9 mouse cellular contexts compared by ENCODE assay signal in genomic region chr4:87648919-87649318, GRCm38 (mm10).
DNase-seq lines count a peak whose midpoint lies in the region; ATAC-seq and TF ChIP-seq lines count a peak whose summit lies in the region.
"Had no signal": no experiment of that assay in that cellular context is flagged by ENCODE, and none has a peak within 500 bp of the region (broad histone marks: within the 10 kb centered on the region; RNA-seq: fewer than 3 reads in every experiment).

No protein-coding gene starts in this region.

- H3K4me2 ChIP-seq in kidney, embryonic 14.5 days (replicated peaks; ENCODE audit: low read depth, low read length), result peak overlapping the region; percentile 47
- H3K4me2 ChIP-seq in forebrain, embryonic 13.5 days, result peak overlapping the region; percentile 60
- H3K4me2 ChIP-seq in neural tube, embryonic 15.5 days, result peak overlapping the region; percentile 67

- peaks cover 8% of the 10 kb centered on the region; the same call in 1 of the 2 replicates for H3K4me1 ChIP-seq in kidney, embryonic 14.5 days (ENCODE audit: control insufficient read depth, insufficient read depth, low read length)
- H3K4me1 ChIP-seq in kidney, adult 2 months (ENCODE audit: control insufficient read depth, insufficient read depth, low read length), result no peaks in the 10 kb centered on the region; the same call in 1 of the 2 replicates
- H3K4me1 ChIP-seq in forebrain, embryonic 13.5 days, result peaks cover 49% of the 10 kb centered on the region
- peaks cover 27% of the 10 kb centered on the region for H3K4me1 ChIP-seq in limb, embryonic 10.5 days
- peaks cover 19% of the 10 kb centered on the region for H3K4me1 ChIP-seq in neural tube, embryonic 15.5 days

- no peak for DNase-seq in kidney, adult 2 months
- DNase-seq in limb, embryonic 10.5 days (ENCODE audit: low spot score), result no peak
- no peak for DNase-seq in cerebellum, adult 9-10 months
- DNase-seq in spleen, postnatal 36 days (ENCODE audit: low spot score in 2 of 2), result no peak
- DNase-seq in B cell, adult 2 months, result no peak

- H3K4me3 ChIP-seq in kidney, embryonic 14.5 days (ENCODE audit: low read length), result no peak overlapping the region
- H3K4me3 ChIP-seq in kidney, adult 2 months (ENCODE audit: insufficient read depth, low read depth, low read length), result no peak overlapping the region
- 0 out of 2 replicates have a peak overlapping the region, but pooled peaks have one; percentile 28 for H3K4me3 ChIP-seq in forebrain, embryonic 13.5 days
- H3K4me3 ChIP-seq in limb, embryonic 10.5 days, result peak overlapping the region; percentile 47; the same call in 1 of the 2 replicates
- H3K4me3 ChIP-seq in neural tube, embryonic 15.5 days (replicated peaks), result no peak overlapping the region

- TF ChIP-seq POLR2A in kidney, adult 2 months (IDR thresholded peaks at IDR 0.05; ENCODE audit: low read depth, low read length), result no peak

- no peak for ATAC-seq in kidney, embryonic 14.5 days (ENCODE audit: low FRiP score, low TSS enrichment)
- peak; percentile 9; the same call in 1 of the 2 replicates for ATAC-seq in forebrain, embryonic 13.5 days
- peak; percentile 29; the same call in 1 of the 2 replicates for ATAC-seq in neural tube, embryonic 15.5 days (ENCODE audit: low FRiP score)

- no peak overlapping the region for H3K9ac ChIP-seq in kidney, embryonic 14.5 days (ENCODE audit: low read depth, low read length)
- H3K9ac ChIP-seq in forebrain, embryonic 13.5 days, result no peak overlapping the region
- H3K9ac ChIP-seq in neural tube, embryonic 15.5 days (replicated peaks), result no peak overlapping the region

- H3K27me3 ChIP-seq in kidney, embryonic 14.5 days (ENCODE audit: control insufficient read depth, insufficient read depth, low read length), result peaks cover 10% of the 10 kb centered on the region; the same call in 1 of the 2 replicates
- H3K27me3 ChIP-seq in kidney, adult 2 months (replicated peaks; ENCODE audit: control insufficient read depth, insufficient read depth, low read length), result no peaks in the 10 kb centered on the region
- H3K27me3 ChIP-seq in forebrain, embryonic 13.5 days, result 0 out of 2 replicates have a peak, but pooled peaks cover 4% of the 10 kb centered on the region
- H3K27me3 ChIP-seq in limb, embryonic 10.5 days (ENCODE audit: low read depth, poor library complexity, severe bottlenecking), result 0 out of 2 replicates have a peak, but pooled peaks cover 4% of the 10 kb centered on the region
- H3K27me3 ChIP-seq in neural tube, embryonic 15.5 days (replicated peaks), result no peaks in the 10 kb centered on the region

- H3K9me3 ChIP-seq in kidney, embryonic 14.5 days (ENCODE audit: control insufficient read depth, low read length), result no peaks in the 10 kb centered on the region
- no peaks in the 10 kb centered on the region for H3K9me3 ChIP-seq in forebrain, embryonic 13.5 days (replicated peaks)
- H3K9me3 ChIP-seq in limb, embryonic 10.5 days (replicated peaks), result no peaks in the 10 kb centered on the region
- H3K9me3 ChIP-seq in neural tube, embryonic 15.5 days (replicated peaks), result no peaks in the 10 kb centered on the region

- H3K36me3 ChIP-seq in kidney, embryonic 14.5 days (ENCODE audit: control insufficient read depth, insufficient read depth, low read length), result no peaks in the 10 kb centered on the region
- no peaks in the 10 kb centered on the region for H3K36me3 ChIP-seq in kidney, adult 2 months (ENCODE audit: control insufficient read depth, insufficient read depth, low read length)
- H3K36me3 ChIP-seq in forebrain, embryonic 13.5 days (ENCODE audit: poor library complexity, severe bottlenecking), result no peaks in the 10 kb centered on the region
- H3K36me3 ChIP-seq in limb, embryonic 10.5 days, result no peaks in the 10 kb centered on the region
- H3K36me3 ChIP-seq in neural tube, embryonic 15.5 days, result no peaks in the 10 kb centered on the region

- no peak for TF ChIP-seq CTCF in kidney, adult 2 months (conservative IDR thresholded peaks at IDR 0.05; ENCODE audit: insufficient read depth, insufficient read length, low read depth, low read length)

- H3K27ac ChIP-seq in kidney, embryonic 14.5 days (ENCODE audit: low read depth, low read length), result no peak overlapping the region
- no peak overlapping the region for H3K27ac ChIP-seq in kidney, adult 2 months (ENCODE audit: insufficient read depth, low read depth, low read length)
- peak overlapping the region; percentile 77 for H3K27ac ChIP-seq in forebrain, embryonic 13.5 days
- peak overlapping the region; percentile 31; the same call in 1 of the 2 replicates for H3K27ac ChIP-seq in limb, embryonic 10.5 days
- peak overlapping the region; percentile 45; the same call in 1 of the 2 replicates for H3K27ac ChIP-seq in neural tube, embryonic 15.5 days (replicated peaks)
- H3K27ac ChIP-seq: left cerebral cortex, adult 2 months had no signal

Comparison
In these comparisons a context has a peak if more than half of its experiments do, and no peak if none do; other contexts are left out.
1. H3K27ac ChIP-seq: peak in forebrain, embryonic 13.5 days (single experiment), limb, embryonic 10.5 days (single experiment) and neural tube, embryonic 15.5 days (single experiment); none in kidney, embryonic 14.5 days (single experiment) and kidney, adult 2 months (single experiment).
2. H3K4me3 ChIP-seq: peak in forebrain, embryonic 13.5 days (single experiment) and limb, embryonic 10.5 days (single experiment); none in kidney, embryonic 14.5 days (single experiment), kidney, adult 2 months (single experiment) and neural tube, embryonic 15.5 days (single experiment).
3. Peak in every context shown above with its lines, with median percentiles within 50 percentile points of each other: H3K4me2 ChIP-seq.